Mouse (Mus musculus) 3134 (cell line): Measurements from ENCODE around the gene Itpkb.

ENCODE experiments used
- DNase-seq: peaks from one replicate; pipeline ENCODE4 v3.0.0-alpha.2; 2011; ENCODE audit warnings: low spot score; ENCODE audit not compliant: insufficient read length; ENCODE audit errors: extremely low read depth

Itpkb gene

GRCm38 (mm10) chr1:180444411-180444810 is 114.1 kb downstream of the Itpkb start:
- DNase-seq: no peak

DNA sequence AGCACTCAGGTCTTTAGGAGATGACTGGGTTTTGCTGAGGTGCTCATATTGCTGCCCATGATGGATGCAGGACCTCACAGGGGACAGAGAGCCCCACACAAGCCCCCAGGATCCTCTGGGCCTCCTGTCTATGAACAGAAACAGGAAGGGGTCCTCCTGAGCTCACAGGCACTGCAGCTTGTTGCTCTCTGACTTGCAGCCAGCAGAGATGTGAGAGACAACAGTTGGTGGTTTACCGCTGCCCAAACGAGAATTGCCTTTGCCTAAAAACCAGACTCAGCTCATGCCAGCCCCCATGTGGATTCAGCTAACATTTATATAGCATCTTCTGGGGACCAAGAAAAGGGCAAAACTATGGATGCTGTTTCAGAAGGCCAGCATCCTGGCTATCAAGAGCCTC is 119.4 kb downstream of the Itpkb start:
- no peak for DNase-seq

DNA sequence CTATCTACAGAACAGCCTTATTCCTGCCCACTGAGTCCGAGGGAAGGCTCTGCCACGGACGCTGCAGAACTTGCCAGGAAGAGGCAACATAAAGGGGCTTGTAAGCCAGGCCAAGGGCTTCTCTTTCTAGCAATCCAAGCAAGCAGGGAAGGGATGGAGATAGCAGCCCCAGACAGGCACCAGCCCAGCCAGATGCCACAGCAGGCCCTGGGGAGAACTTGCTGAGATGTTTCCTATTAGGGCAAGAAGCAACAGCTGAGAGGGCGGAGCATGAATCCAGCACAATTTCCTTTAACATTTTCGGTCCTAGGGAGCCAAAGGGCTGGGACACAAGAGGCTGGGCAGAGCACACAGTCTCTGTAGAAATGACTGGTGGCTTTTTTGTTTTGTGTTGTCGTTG is 128.0 kb downstream of the Itpkb start:
- DNase-seq: no peak

DNA sequence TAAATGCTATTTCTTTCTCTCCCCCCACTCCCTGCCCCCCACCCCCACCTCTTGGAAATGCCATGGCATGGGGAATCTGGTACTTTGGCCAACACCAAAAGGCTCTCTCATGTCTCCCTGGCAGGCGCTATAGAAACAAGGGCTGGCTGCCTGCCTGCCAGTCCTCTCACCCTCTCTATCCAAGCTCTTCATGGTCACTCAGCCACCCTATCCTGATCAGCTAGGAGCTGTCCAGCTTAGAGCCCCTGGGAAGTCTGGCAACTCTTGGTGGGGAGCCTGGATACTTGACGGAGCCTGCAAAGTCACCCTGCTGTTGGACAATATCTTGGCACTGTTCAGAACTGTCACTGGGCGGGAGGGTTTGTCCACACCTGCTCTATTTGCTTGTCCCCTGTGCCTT is 128.4 kb downstream of the Itpkb start:
- DNase-seq: no peak

DNA sequence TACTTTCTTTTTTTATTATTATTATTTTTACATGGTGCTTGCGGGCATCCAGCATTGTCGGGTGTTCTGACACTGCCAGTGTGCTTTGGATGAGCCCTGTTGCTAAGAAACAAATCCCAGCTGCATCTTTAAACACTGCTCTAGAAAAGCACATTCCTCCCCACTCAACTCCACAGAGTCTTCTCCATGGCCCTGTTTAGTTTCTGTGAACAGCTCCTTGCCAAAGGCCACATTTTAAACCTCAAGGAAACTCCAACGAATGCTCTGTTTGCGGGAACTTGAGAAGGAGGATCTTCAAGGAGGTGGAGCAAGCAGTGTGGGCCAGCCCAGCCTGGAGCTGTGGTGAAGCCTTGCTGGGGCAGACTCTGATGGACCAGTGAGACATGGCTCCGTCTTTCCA is 130.4 kb downstream of the Itpkb start:
- no peak for DNase-seq

- no peak for DNase-seq
Measured at GRCm38 (mm10) chr1:180462396-180462795, 132.1 kb downstream of the Itpkb start.

DNA sequence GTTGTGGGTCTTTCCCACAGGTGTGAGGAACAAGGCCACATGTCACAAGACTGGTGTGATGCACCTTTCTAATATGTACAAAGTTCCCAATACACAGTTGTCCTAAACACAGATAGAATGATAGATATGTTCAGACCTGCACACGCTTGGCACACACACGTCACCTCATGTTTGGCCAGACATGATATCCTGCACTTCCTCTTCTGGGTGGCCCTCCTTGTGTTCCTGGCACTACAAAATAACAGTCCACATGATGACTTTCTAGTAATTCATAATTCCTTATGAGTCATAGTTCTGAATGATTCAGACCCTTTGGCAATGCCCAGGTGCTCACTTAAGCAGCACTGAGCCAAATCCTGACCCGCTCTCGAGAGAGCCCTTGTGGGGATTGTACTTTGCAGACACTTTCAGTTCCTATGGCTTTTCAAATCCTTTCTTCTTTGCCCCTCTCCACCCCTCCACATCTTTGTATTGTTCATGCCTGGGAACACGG is 132.7 kb downstream of the Itpkb start:
- no peak for DNase-seq

DNA sequence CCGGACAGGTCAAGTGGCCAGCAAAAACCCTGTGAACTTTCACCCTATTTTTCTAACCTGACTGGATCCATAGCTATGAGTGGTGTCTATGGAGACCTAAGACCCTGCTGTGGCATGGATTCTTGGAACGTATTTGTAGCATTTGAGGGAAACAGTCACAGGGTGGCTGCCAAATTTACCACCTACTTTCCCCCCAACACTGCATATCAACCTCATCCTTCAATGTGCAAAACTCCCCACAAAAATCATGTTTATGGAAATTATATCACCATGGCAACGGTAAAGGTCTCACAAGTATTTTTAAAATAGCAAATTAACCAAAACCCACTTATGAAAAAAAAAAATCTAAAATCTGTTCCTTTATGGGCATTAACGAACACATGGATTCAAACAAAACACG is 134.1 kb downstream of the Itpkb start:
- DNase-seq: no peak

- no peak for DNase-seq
Measured at GRCm38 (mm10) chr1:180465620-180466019, 135.3 kb downstream of the Itpkb start.

DNA sequence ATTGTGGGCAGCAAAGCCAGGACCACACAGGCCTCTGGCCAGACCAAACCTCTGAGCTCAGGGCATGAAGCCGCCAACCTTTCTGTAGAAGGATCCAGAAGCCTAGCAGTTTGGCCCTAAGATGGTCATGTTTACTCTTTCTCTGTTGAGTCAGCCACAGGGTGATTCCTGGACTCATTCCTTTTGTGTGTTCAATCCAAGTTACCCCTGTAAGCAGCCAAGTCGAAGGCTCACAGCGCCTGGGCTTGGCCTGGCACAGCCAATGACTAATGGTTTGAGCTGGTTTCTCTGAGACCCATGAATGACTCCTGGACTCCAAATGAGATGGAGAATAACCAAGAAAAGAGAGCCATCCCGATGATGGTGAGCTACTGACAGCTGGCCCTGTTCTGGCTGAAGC is 137.7 kb downstream of the Itpkb start:
- DNase-seq: peak; percentile 38

- DNase-seq: no peak
Measured at GRCm38 (mm10) chr1:180473566-180473965, 143.3 kb downstream of the Itpkb start.
